Mouse (Mus musculus) hematopoietic stem cell, adult 5-6 weeks (primary cell): ENCODE results near the gene Rhoa. TPM values are rescaled to one million over a fixed set of nuclear protein-coding genes. Genes with fewer than 3 reads are reported as not detected.
"Not testable (repeated sequence)": the region's sequence is repeated elsewhere in the genome, so short reads cannot be mapped to it uniquely, and the experiment has no call there.

Experiments
- ATAC-seq, 2 experiments: fragments of 125-278 bp in 1 of 2; replicated peaks in 1 of 2; 2 replicates each; pipeline ENCODE4 v1.8.0; 2016 to 2017; ENCODE audit warnings: inconsistent platforms in 2 of 2, mild to moderate bottlenecking in 2 of 2, moderate number of reproducible peaks in 2 of 2, low read depth in 1 of 2, moderate TSS enrichment in 1 of 2; ENCODE audit not compliant: low FRiP score in 2 of 2, poor library complexity in 2 of 2, severe bottlenecking in 2 of 2, insufficient read depth in 1 of 2, low TSS enrichment in 1 of 2
- total RNA-seq: library from RNA; stranded (forward); fragments of 172-1452, 232-1000 nt; gene quantifications from 2 replicates; pipeline ENCODE4 v1.2.3, GENCODE M21; 2017

Rhoa gene
- total RNA-seq: 251 and 320 TPM in 2 replicates

DNA sequence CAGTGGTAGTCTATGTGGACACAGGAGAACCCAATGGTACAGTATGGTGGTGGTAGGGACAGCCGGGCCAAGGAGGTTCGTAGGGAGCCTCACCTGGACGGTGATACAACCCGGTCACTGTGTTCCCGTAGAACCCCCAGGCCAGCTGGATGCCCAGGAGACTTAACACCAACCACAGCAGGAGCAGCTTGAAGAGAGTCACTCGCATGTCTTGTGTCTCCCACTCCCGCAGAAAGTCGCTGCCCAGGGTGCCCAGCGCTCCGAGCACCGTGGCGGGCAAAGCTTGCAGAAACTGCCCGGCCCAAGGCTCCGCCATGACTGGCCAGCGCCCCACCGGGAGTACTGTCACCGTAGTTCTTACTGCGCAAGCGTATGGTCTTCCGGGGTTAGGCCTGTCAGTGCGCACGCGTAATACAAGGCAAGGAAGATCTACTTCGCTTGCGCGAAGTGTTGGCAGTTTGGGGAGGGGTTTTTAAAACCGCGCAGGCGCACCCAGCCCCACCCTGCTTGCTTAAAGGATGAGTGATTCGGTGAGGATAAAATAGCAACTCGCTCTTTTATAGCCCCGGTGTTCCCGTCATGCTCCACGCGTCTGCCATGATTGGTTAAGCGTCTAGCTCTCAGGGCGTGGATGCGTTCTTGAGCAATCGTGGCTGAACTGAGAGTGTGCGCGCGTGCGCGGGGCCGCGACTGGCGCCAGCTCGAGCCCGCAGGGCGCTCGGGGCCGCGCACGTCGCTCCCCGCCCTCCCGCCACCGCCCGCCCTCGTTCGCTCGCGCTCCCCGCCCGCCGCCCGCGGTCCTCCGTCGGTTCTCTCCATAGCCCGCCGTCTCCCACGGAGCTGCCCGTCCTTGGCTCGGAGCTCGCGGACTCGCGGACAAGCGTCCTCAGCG lies at the start of gene Rhoa, which contains the start of gene Tcta:
TSS of gene Rhoa (plus strand) at position 501 of the 892 bp plus-strand sequence.
TSS of gene Tcta (minus strand) at position 532 of the 892 bp plus-strand sequence.
- ATAC-seq: peak; percentile 95 to 97

DNA sequence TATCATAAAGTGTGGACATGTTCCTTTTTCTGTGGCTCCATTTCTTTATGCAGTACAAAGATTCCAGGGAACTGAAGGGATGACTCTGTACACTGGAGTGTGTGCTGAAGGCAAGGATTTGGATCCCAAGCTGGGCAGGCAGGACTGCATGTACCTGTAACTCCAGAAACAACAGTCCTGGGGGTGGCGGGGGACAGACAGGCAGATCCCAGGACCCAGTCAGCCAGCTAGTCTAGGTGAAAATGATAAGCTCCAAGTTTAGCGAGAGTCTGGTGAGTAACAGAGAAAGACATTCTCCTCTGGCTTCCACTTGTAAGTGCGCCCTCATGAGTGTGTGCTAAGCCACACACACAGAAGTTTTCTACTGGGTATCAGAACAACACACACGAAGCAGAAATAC lies 45.4 kb upstream of the Rhoa start:
- ATAC-seq: no peak

DNA sequence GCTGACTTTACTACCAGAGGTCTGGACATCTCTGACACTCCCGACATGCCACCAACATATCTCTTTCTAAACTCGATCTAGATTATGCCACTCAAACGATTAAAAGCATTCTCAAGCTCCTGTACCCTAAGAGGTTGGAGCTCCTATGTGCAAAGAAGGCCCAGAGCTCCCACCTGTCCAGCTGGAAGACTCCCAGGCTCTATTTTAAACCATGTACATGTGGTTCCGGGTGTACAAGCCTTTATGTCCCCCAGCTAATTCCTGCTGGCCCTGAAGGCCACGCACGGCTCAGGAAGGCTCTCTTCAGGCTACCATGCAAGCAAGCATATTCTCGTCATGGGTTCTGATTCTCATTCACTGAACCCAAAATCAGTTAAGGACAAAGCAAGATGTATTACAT lies 44.1 kb upstream of the Rhoa start:
- no peak for ATAC-seq

DNA sequence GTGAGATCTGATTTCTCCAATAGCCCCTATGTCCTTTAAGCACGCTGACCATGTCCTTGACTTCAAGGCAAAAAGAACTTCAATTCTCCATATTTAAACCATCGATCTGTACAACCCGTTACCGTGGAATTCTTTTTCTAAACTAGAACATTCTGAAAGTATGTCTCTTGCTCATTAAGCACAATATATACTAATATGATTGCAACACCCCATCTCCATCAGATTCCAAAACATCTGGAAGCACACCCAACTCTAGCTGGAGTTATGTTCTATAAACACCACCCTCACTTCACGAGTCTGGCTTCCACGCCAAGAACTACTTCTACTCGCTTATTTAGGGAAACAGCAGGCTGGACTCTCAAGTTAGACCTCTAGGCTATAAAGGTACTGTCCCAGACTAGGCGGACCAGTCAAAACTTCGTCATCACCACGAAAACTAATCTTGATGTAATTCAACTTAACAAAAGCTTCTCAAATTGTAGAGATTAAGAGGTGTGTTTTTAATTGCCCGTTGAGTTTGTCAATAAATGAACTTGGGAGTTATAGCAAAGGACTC lies 43.4 kb upstream of the Rhoa start:
- no peak for ATAC-seq

DNA sequence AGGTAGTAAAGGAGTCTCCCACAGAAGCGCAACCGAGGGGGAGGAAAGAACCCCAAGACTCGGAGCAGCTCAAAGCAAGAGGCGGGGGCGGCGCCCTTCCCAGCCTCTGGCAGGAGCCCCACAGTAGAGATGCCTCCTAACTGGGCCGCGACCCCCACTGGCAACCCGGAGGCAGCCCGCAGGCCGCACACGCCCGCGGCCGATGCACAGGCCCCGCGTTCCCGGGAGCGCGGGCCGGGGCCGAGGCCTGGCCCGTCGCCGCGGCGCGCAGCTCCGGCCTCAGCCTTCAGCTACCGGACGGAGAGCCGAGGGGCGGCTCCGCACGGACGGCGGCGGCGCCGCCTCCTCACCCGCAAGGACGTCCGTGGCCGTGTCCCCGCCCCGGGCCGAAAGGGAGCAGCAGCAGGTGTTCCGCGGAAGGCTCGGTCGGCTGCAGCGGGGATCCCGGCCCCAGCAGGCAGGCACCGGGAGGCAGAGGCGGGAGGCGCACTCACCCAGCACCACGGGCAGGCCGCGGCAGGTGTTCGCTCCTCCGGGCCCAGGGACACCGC lies 42.7 kb upstream of the Rhoa start:
- 0 out of 4 replicates have a peak, but pooled peaks of 1 of the 2 experiments have one; percentile 3 for ATAC-seq

DNA sequence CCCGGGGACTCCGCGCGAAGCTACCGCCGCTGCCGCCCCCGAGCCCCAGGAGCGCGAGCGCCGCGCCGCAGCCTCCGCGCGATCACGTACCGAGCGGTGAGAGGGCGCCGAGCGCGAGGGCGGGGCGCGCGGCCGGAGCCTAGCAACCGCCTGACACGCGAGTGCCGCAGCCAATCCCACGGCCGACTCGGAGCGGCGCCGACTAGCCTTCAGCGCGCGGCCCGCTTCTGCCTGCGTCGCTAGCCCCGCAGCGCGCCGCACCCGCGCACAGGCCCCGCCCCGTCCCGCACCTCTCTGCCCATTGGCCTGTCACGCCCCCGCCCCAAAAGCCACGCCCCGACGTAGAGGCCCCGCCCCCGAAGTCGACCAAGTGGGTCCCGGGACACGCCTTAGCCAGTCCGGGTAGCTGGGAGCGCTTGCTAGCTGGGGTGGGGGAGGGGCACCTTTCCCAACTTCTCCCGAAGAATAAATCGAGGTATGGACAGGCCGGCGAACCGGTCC lies 42.2 kb upstream of the Rhoa start, which contains the start of gene Dag1:
TSS of gene Dag1 (minus strand) at position 269 of the 501 bp plus-strand sequence.
- ATAC-seq: peak; percentile 92

DNA sequence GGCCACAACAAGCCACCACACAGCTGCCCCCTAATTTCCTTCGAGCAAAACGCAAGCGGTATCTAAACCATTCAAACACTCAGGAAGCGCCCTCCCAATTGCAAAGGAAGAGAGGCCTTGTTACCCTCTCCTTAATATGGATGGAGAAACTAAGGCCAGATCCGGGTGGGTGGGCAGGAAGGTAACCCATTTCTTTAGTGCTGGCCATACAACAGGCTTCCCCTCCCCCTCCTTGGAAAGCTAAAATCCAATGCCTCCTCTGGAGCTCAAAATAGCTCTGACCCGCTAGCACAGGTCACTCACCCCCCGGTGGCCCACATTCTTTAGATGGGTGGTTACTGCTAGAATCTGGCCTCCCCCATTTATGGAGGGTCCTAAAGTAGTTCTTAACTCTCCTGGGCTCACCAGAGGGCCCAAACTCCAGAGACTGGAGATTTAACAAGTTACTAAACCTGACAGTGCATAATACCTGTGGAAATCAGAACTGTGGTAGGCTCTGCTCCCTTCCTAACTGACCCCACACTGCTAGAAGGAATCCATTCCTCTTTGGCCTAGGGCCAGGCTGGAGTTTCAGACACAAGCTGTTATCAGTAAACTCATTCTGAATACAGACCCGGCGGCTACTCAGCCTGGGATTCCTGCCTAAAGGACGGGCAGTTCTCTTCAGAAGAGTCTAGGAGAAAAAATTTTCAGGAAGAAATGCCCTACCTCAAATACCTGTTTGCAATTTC lies 41.6 kb upstream of the Rhoa start:
- peak in 1 of 2 experiments; percentile 24; a peak in 1 of 4 replicates for ATAC-seq

DNA sequence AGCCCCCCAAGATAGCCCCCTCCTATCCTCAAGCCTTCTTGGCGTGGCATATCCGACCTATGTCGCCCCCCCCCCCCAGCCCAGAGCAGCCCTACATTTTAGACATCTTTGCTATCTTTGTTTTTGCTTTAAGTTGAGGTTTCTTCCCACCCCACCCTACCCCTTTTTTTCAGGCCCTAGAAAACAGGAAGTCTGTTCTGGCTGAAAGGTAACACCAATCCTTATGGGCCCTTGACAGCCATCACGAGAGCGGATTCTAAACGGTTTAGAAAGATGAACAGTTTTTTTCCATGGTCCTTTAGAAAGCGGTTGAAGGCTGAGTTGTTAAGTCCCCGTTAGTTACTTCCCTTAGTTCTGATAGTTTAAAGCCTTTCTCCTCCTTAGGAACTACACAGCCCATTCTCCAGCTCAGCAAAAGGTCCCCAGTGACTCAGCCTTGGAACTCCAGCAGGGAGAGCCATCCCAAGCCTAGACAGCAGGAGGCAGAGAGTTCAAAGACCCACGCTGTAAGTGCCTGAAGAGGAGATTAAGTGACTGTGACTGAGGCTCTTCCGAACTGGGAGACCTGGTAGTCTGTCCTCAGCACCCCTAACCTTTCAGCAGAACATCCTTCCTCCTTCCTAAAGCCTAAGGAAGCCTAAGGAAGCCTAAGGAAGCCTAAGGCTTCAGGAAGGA lies 39.5 kb upstream of the Rhoa start:
- ATAC-seq: no peak

DNA sequence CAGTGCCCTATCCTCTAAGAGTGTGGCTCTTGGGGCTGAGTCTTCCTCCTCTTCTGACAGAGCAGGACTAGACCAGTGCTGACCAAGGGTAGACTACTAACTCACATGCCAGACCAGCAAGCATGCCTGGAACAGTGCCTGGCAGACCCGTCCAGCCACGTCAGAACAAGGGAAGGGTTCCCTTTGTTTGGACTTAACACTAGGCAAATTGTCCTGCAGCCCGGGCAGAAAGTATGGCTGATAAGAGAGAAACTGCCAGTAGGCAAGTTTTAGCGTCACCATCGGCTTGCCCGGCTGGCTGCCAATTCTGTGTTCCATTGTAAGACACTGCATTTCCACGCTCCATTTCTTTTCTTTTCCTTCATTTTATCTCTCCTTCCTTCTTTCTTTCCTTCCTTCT lies 38.2 kb upstream of the Rhoa start:
- no peak for ATAC-seq

DNA sequence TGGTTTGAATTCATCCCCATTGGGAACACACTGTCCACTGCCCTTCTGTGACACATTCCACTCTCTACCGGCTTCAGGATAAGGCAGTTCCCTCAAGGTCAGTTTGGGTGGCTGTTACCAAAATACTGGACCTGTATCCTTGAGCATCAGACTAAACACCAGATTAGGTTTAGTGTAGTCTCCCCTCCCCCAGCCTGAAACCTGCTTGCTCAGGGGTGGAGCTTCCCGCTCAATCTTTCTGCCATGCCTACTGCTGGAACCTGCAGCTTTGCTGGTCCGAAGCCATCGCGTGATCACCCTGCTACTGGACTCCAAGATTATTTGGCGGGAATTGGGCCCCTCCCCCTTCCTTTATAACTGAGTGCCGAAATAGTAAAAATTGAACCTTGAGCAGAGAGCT lies 37.2 kb upstream of the Rhoa start:
- ATAC-seq: not testable (repeated sequence)

DNA sequence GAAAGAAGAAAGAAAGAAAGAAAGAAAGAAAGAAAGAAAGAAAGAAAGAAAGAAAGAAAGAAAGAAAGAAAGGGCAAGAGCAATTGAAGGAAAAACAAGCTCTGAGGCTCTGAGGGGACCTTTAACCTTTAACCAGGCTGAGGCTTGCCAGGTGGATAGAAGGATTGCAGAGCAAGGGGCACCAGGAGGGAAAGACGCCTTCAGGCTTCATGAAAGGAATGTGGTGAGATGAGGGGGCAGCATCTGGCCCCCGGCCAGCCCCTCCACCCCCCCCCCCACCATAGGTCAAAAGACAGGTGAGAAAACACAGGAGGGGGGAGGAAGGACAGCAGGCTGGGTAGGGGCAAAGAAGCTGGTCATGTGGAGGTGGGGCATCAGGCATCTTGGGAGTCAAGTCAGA lies 34.0 kb upstream of the Rhoa start:
- no peak for ATAC-seq

DNA sequence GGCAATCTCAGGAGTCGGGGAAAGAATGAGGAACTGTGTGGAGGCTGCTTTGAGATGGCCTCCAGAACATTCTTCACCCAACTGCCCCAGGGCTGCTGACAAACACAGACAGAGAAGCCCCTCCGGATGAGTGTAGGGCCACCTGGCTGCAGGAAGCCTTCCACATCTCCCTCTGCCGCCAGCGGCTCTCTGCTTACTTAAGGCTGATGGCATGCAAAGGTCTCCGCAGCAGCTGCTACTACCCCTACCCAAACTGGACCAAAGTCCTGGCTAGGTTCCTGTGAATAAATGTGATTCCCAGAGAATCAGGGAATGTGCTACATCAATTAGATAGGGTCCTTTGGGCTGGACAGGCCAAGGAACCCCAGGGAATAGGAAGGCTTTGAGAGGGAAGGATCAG lies 33.2 kb upstream of the Rhoa start:
- ATAC-seq: no peak

DNA sequence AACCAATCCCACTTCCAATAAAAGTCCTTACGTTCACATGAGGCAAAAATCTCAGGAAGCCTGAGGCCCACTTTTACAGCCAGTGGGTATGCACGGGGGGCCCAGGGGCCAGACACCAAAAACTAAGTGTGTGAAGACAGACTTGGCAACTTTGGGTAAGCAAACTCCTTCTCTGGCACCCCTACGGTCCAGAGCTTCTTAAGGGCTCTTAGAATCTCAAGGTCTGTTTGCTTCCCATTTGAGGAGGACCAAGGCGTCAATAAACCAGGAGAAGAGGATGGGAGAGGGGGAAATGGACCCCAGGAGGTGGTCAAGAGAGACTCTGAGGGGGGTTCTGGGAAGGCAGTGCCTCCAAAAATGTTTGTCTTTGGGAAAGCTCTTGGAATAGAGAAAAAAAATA lies 32.4 kb upstream of the Rhoa start:
- ATAC-seq: no peak

DNA sequence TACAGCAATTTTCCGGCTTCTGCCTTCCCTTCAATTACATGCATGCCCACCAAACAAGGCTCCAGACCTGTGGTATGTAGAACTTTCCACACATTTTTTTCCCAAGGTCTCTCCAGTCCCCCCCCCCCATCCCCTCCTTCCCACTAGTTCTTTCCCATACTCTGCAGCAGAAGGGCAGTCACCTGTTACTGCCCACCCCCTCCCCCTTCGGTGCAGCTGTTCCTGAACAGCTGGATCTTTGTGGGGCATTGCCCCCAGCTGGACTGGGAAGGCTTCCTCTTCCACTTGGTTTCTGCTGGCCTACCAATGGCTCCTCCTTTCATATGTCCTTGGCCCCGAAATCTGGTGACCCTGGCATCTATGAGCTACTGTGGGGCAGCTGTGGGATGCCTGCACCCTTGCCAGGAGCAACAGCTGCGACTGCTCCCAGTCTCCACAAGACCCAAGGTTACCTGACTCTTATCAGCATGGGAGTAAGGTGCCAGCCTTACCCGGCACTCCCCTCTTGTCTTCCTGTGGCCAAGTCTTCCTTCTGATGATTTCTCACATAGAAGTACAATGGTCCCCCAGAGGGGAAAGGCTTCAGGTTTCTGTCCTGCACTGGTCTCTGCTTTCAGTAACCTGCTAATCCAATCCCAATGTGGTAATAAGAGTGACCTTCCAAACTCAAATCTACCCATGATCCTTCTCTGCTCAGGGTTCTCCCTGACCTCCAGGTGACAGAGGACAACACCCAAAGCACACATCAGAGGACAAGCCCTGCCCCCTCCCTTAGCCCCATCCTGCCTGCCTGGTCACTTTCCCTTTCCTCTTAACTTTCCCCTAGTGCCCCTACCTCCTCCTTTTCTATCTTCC lies 31.2 kb upstream of the Rhoa start:
- ATAC-seq: no peak

DNA sequence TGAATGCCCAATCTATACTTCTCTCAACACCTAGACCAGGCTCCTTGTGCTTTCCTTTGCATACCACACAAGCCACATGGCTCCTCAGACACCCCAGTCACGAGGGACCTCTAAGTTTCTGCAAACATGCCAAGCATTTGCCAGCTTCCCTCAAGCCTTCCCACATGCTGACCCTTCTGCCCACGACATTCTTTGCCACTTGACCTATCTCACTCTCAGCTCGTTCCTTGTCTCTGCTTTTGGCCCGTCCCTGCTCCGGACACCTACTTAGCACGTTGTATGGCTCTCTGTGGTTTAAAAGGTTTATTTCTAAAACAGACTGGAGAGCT lies 30.6 kb upstream of the Rhoa start:
- ATAC-seq: no peak

DNA sequence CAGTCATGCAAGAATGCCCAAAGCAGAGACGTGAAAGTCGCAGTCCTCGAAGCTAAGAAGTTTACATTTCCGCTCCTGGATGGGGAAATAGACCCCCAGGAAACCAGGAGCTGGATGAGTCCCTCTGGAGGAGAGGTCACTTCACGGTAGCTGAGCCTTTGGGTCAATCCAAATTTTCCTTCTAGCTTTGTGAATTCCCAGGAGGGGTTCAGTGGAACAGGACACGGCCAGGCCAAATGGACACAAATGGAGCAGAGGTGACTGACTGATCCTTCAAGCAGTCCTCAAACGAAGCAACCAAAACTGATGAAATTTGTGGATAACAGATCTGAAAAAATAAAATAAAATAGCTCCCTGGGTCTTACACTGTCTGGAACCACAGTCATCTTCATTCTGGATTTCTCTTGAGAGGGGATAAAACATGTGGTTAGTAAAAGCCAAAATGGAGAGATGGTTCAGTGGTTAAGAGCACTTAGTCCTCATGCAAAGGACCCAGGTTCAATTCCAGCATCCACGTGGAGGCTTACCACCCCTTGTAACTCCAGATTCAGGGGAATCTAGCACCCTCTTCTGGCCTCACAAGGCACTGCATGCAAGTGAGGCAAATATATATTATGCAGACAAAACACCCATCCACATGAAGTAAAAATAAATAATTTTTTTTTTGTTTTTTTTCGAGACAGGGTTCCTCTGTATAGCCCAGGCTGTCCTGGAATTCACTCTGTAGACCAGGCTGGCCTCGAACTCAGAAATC lies 27.1 kb upstream of the Rhoa start:
- no peak for ATAC-seq
